Mouse (Mus musculus) ES-Bruce4 (cell line): ENCODE measurements around the gene Gm28308.

Experiments used
- CTCF ChIP-seq: IDR thresholded peaks from one replicate; pipeline ENCODE4 v1.8.1; 2011; ENCODE audit warnings: low read depth, low read length
- EP300 ChIP-seq: IDR thresholded peaks from 2 replicates; pipeline ENCODE4 v1.6.1; 2011; ENCODE audit warnings: low read depth, low read length; ENCODE audit not compliant: insufficient read depth
- POLR2A ChIP-seq: IDR thresholded peaks from one replicate; pipeline ENCODE4 v1.8.1; 2011; ENCODE audit warnings: low read length; ENCODE audit not compliant: insufficient read depth

GRCm38 (mm10) chr6:52161336-52162092 lies 51.6 kb downstream of the Gm28308 start:
- TF ChIP-seq CTCF (no peak), EP300 (no peak), POLR2A (no peak)
